Mouse (Mus musculus): Measurements from ENCODE around the gene 4930433I11Rik. TPM values are rescaled to one million over a fixed set of nuclear protein-coding genes. Genes with fewer than 3 reads are reported as not detected.
A peak's percentile ranks its signal among the peaks of the same experiment; 100 is the strongest.
"Not testable (repeated sequence)": the region's sequence is repeated elsewhere in the genome, so short reads cannot be mapped to it uniquely, and the experiment has no call there.

4930433I11Rik gene
- total RNA-seq (2021), result not detected

DNA sequence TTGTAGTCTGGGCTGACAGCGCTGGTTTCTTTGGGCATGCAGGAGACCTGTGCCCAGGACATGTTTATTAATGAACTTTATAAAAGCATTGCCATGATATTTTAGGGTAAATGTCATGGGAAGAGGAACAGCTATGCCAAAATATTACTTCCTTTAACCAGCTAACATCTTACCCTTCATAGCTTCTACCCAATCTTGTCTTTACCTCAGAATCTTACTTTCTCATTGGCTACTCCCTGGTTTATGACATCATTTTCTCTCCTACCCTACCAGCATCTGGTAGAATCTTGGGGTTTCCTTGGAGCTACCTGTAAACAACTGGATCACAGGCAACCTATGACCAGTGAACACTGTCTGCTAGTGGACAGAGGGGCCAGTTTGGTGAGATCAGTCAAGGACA, at the start of gene 4930433I11Rik:
Gene 4930433I11Rik, plus strand, starts transcription at position 301 of the 400 bp plus-strand sequence.
- no peak for DNase-seq (ENCODE audit: extremely low spot score in 1 of 2, low spot score in 1 of 2)

DNA sequence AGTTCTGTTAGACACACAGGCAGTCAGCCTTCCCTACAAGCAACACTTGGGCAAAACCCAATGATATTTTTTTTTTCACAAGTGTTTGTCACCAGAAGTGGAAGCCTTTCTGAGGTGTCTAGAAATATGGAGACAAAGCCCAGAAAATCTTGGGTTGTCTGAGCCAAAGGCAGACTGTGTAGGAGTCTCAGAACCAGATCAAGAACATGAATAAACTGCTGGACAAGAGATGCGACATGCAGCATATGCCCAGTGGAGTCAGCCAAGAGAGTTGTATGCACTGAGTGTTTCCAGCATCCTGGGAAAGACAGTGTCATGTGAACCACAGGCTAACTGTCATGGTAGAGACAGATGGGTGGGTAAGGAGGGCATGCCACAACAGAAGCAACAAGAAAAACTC, 48.0 kb upstream of the 4930433I11Rik start:
- peak in 1 of 2 experiments; percentile 17 for DNase-seq (ENCODE audit: extremely low spot score in 1 of 2, low spot score in 1 of 2)

DNA sequence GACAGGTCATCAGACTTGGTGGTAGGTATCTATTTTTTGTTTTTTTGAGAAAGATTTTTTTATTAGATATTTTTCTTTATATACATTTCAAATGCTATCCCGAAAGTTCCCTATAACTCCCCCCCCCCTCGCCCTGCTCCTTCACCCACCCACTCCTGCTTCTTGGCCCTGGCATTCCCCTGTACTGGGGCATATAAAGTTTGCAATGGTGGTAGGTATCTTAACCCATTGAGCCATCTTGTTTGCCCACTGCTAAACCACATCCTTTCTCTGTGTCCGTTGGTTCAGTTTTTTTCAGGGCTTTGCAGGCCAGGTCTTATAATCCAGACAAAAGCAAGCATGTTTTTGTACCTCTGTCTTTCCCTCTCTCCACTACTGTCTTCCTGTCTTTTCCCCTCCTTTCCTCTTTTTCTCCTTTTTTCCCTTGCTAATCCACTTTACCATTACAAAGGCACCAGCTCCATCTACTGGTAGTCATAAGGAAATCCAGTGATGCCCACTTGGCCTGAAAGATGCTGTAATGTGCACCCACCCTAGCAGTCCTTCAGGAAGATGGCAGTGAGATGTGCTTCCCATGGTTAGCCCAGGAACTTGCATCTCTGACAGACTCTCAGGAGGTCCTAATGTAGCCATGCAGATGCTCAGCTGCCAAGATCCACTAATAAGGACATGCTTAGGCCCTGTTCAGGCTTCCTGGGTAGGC, 45.0 kb upstream of the 4930433I11Rik start:
- DNase-seq (ENCODE audit: extremely low spot score in 1 of 2, low spot score in 1 of 2), result no peak

DNA sequence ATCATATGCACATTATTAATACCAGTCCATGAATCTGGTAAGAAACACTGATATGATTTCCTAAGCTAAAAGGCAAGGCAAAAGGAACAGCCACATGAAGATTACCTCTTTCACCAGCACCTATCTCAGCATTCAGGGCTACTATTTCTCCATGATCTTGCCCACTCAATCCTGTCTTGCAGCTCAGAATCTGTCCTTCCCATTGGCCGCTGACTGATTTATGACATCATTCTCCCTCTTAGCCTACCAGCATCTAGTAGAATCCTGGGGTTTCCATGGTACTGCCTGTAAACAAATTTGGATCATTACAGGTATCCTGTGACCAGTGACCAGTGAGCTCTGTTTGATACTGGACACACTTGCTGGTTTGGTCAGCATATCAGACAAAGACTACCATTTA, 45.1 kb downstream of the 4930433I11Rik start, which contains the start of gene Gm4884:
Gene Gm4884, plus strand, starts transcription at position 301 of the 400 bp plus-strand sequence.
- not testable (repeated sequence) for DNase-seq (ENCODE audit: extremely low spot score in 1 of 2, low spot score in 1 of 2)

DNA sequence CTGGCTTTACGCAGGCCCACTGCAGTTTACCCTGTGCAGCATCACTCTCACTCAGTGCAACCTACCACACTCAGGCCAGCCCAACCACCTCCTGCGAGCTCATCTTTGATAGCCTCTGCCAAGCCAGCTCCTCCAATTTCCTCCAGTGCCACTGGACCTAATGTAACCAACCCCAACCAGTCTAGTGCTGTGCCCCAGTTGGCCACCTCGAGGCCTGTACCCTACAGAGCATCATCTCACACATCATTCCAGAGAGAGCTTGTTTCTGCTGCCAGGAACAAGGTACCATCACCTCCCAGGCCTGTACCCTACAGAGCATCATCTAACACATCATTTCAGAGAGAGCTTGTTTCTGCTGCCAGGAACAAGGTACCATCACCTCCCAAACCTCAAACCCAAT, 56.7 kb downstream of the 4930433I11Rik start:
- not testable (repeated sequence) for DNase-seq (ENCODE audit: extremely low spot score in 1 of 2, low spot score in 1 of 2)

Other genes starting within 250 kb of the 4930433I11Rik start
- 10 to 100 TPM; 64.7 to 73.7 TPM for gene Vstm2b, start 89.2 kb upstream of the 4930433I11Rik start, total RNA-seq (2021)
- not detected for gene Gm4884, start 45.2 kb downstream of the 4930433I11Rik start, total RNA-seq (2021)
- gene Gm5592, start 166.3 kb downstream of the 4930433I11Rik start, total RNA-seq (2021), result not detected